Mouse (Mus musculus): Measurements from ENCODE around the gene Zbtb12.
A peak's percentile ranks its signal among the peaks of the same experiment; 100 is the strongest.

- TF ChIP-seq CTCF (IDR thresholded peaks at IDR 0.05; ENCODE audit: borderline replicate concordance, control insufficient read depth, extremely low read depth, insufficient read depth, low read length, poor library complexity) (peak; percentile 26; the same call in 1 of the 2 replicates), POLR2A (IDR thresholded peaks at IDR 0.05; ENCODE audit: control insufficient read depth, extremely low read depth, insufficient read depth, low read length, poor library complexity) (0 out of 2 replicates have a peak, but pooled peaks have one; percentile 2)
These were observed 28.7 kb upstream of the Zbtb12 start for GRCm38 (mm10) chr17:34850517-34851125.
